Mouse (Mus musculus): ENCODE measurements around the gene Sptb.
A peak's percentile ranks its signal among the peaks of the same experiment; 100 is the strongest.

- no peak for TF ChIP-seq POLR2A (IDR thresholded peaks at IDR 0.05; ENCODE audit: insufficient read depth, low read depth, low read length)
- TF ChIP-seq CTCF (IDR thresholded peaks at IDR 0.05; ENCODE audit: insufficient read depth, low read depth, low read length): peak; percentile 35; the same call in 1 of the 2 replicates
Observed at GRCm38 (mm10) chr12:76752652-76753318, 42.4 kb upstream of the Sptb start.

Data from olfactory bulb, adult 2 months (tissue).